Mouse (Mus musculus): ENCODE data around the gene Zfp60.
"Not testable (repeated sequence)": the region's sequence is repeated elsewhere in the genome, so short reads cannot be mapped to it uniquely, and the experiment has no call there.

The Zfp60 gene

GRCm38 (mm10) chr7:27789306-27789705 is 58.1 kb downstream of the Zfp60 start:
- in situ Hi-C loops (cut with MboI; ENCODE audit: low sequenced_read_pairs): no loop called here

- in situ Hi-C loops (cut with MboI; ENCODE audit: low sequenced_read_pairs): not testable (repeated sequence)
These were observed 62.7 kb downstream of the Zfp60 start for GRCm38 (mm10) chr7:27793865-27794264.

- in situ Hi-C loops (cut with MboI; ENCODE audit: low sequenced_read_pairs): no loop called here
These were observed 63.4 kb downstream of the Zfp60 start for GRCm38 (mm10) chr7:27794566-27794965.

- in situ Hi-C loops (cut with MboI; ENCODE audit: low sequenced_read_pairs): no loop called here
These were observed 67.0 kb downstream of the Zfp60 start for GRCm38 (mm10) chr7:27797906-27798811.

GRCm38 (mm10) chr7:27801137-27801536 is 69.9 kb downstream of the Zfp60 start:
- in situ Hi-C loops (cut with MboI; ENCODE audit: low sequenced_read_pairs): no loop called here

GRCm38 (mm10) chr7:27802986-27803385 is 71.8 kb downstream of the Zfp60 start:
- in situ Hi-C loops (cut with MboI; ENCODE audit: low sequenced_read_pairs): no loop called here

All from CH12F3 (cell line).